Mouse (Mus musculus): ENCODE measurements around the gene Tenm3. TPM values are rescaled to one million over a fixed set of nuclear protein-coding genes. Genes with fewer than 3 reads are reported as not detected.

Tenm3 gene
- polyA plus RNA-seq, 1 experiment from 2014 or later = 36.1 TPM

DNA sequence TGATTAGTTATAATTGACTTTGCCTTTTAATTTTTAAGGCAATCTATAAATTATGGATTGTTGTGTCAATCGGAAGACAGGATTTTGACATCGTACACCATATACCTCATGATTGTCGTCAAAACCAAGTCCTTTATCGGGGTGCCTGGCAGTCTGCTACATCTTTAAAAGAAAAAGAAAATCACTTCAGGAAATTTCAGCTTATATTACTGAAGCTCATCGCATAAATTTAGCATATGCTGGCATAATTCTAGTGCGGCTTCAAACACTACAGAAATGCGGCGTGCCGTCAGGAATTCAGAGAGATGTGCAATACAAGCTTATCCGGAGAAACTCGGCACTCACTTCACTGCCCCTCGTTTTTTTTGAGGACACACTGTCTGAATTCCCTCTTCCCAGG, 332.2 kb downstream of the Tenm3 start:
- Histone ChIP-seq H3K4me2 (ENCODE audit: low read depth) (no peak overlapping the region), H3K27ac (ENCODE audit: low read depth, low read length) (no peak overlapping the region), H3K36me3 (ENCODE audit: control insufficient read depth, insufficient read depth, low read length) (no peaks in the 10 kb centered on the region), H3K9ac (ENCODE audit: low read length) (no peak overlapping the region), H3K4me3 (ENCODE audit: low read depth, low read length) (no peak overlapping the region), H3K4me1 (ENCODE audit: control insufficient read depth, insufficient read depth, low read length) (peaks cover 3% of the 10 kb centered on the region; the same call in 1 of the 2 replicates), H3K27me3 (ENCODE audit: control insufficient read depth, insufficient read depth, low read length) (no peaks in the 10 kb centered on the region), H3K9me3 (ENCODE audit: control insufficient read depth, low read length) (no peaks in the 10 kb centered on the region)
- DNase-seq (ENCODE audit: low spot score) = no peak
- no peak for ATAC-seq (ENCODE audit: insufficient read depth, low FRiP score, low TSS enrichment)
- 92% methylated on average over 12 of the region's 12 CpGs for WGBS

DNA sequence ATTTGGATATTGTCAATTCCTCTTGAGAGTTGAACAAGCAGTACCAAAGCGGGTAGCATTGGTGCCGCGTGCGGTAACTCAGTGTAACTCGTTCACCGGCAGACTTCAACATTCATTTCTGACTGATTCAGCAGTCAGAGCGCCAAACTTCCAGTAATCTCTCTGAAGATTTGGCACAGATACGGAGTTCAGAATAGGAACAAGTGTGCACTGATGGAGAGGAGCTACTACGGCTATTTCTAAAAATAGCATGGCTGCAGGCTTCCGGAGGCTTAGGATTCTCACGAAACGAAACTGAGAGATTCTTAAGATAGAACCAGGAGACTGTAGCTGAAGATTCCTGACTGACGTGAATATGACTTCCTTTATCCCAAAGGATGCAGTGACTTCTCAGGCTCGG, 332.6 kb downstream of the Tenm3 start:
- H3K9me3 ChIP-seq (ENCODE audit: control insufficient read depth, low read length) = no peaks in the 10 kb centered on the region
- no peak overlapping the region for H3K9ac ChIP-seq (ENCODE audit: low read length)
- no peak overlapping the region for H3K4me3 ChIP-seq (ENCODE audit: low read depth, low read length)
- no peaks in the 10 kb centered on the region for H3K27me3 ChIP-seq (ENCODE audit: control insufficient read depth, insufficient read depth, low read length)
- H3K36me3 ChIP-seq (ENCODE audit: control insufficient read depth, insufficient read depth, low read length) = no peaks in the 10 kb centered on the region
- H3K4me1 ChIP-seq (ENCODE audit: control insufficient read depth, insufficient read depth, low read length) = peaks cover 3% of the 10 kb centered on the region; the same call in 1 of the 2 replicates
- WGBS = 94% methylated on average over 14 of the region's 14 CpGs
- H3K27ac ChIP-seq (ENCODE audit: low read depth, low read length) = no peak overlapping the region
- ATAC-seq (ENCODE audit: insufficient read depth, low FRiP score, low TSS enrichment) = no peak
- DNase-seq (ENCODE audit: low spot score) = no peak
- H3K4me2 ChIP-seq (ENCODE audit: low read depth) = no peak overlapping the region

DNA sequence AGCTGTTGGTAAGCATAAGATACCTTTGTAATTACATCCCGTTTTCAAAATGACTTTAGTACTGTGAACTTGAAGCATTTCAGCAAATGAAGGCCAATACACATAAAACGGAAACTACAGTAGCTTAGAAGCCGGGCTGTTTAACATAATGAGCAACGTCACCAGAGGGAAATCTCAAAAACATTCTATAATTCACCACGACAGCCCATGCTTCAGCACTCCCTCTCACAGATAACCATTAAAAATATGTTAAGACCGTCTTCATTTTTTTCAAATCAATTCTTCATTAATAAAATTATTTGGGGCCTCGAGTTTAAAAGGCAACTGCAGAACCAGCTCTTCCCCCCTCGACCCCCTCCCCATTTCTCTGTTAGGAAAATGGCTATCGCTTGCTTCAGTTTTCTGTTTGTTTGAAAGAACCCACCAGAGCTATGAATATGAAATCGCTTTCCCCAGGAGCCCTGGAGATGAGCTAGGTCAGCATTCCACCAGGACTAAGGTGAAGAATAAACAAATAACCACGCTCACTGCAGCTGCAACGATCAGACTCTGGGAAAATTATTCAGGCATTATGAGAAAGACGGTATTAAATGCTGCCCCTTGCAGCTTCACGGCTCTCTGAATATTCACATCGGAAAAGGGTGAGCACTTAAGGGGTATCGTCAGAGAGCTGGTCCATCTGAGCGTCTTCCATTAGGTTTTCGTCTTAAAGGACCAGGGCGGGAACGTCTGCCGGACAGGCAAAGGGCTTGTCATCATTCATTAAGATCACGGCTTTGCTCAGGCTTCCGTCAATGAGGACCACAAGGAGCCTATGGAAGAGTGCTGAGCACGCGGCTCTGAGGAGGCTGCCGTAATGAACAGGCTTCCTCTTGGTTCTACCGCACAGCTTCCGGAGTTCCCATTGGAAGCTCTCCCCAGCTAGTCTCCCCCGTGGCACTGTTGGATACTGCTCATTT, 334.8 kb downstream of the Tenm3 start:
- WGBS = 60% methylated on average over 29 of the region's 29 CpGs
- Histone ChIP-seq H3K9me3 (ENCODE audit: control insufficient read depth, low read length) (no peaks in the 10 kb centered on the region), H3K4me2 (ENCODE audit: low read depth) (peak overlapping the region; percentile 6; the same call in 1 of the 2 replicates), H3K4me3 (ENCODE audit: low read depth, low read length) (no peak overlapping the region), H3K27ac (ENCODE audit: low read depth, low read length) (0 out of 2 replicates have a peak overlapping the region, but pooled peaks have one; percentile 1), H3K36me3 (ENCODE audit: control insufficient read depth, insufficient read depth, low read length) (no peaks in the 10 kb centered on the region), H3K9ac (ENCODE audit: low read length) (no peak overlapping the region), H3K4me1 (ENCODE audit: control insufficient read depth, insufficient read depth, low read length) (peaks cover 3% of the 10 kb centered on the region; the same call in 1 of the 2 replicates), H3K27me3 (ENCODE audit: control insufficient read depth, insufficient read depth, low read length) (no peaks in the 10 kb centered on the region)
- DNase-seq (ENCODE audit: low spot score) = peak; percentile 34
- no peak; the same call in 1 of the 2 replicates for ATAC-seq (ENCODE audit: insufficient read depth, low FRiP score, low TSS enrichment)

GRCm38 (mm10) chr8:48507719-48508501, 335.8 kb downstream of the Tenm3 start:
- Histone ChIP-seq H3K4me1 (ENCODE audit: control insufficient read depth, insufficient read depth, low read length) (peaks cover 3% of the 10 kb centered on the region; the same call in 1 of the 2 replicates), H3K4me3 (ENCODE audit: low read depth, low read length) (no peak overlapping the region), H3K9ac (ENCODE audit: low read length) (no peak overlapping the region), H3K36me3 (ENCODE audit: control insufficient read depth, insufficient read depth, low read length) (no peaks in the 10 kb centered on the region), H3K27ac (ENCODE audit: low read depth, low read length) (no peak overlapping the region), H3K9me3 (ENCODE audit: control insufficient read depth, low read length) (no peaks in the 10 kb centered on the region), H3K4me2 (ENCODE audit: low read depth) (no peak overlapping the region), H3K27me3 (ENCODE audit: control insufficient read depth, insufficient read depth, low read length) (no peaks in the 10 kb centered on the region)
- DNase-seq (ENCODE audit: low spot score) (no peak), ATAC-seq (ENCODE audit: insufficient read depth, low FRiP score, low TSS enrichment) (no peak)
- 74% methylated on average over 10 of the region's 10 CpGs for WGBS

- H3K4me3 ChIP-seq (ENCODE audit: low read depth, low read length) = no peak overlapping the region
- H3K4me1 ChIP-seq (ENCODE audit: control insufficient read depth, insufficient read depth, low read length) = no peaks in the 10 kb centered on the region; the same call in 1 of the 2 replicates
- H3K36me3 ChIP-seq (ENCODE audit: control insufficient read depth, insufficient read depth, low read length) = no peaks in the 10 kb centered on the region
- no peak overlapping the region for H3K9ac ChIP-seq (ENCODE audit: low read length)
- no peak for DNase-seq (ENCODE audit: low spot score)
- 90% methylated on average over 5 of the region's 5 CpGs for WGBS
- H3K27me3 ChIP-seq (ENCODE audit: control insufficient read depth, insufficient read depth, low read length) = no peaks in the 10 kb centered on the region
- H3K9me3 ChIP-seq (ENCODE audit: control insufficient read depth, low read length) = no peaks in the 10 kb centered on the region
- no peak overlapping the region for H3K4me2 ChIP-seq (ENCODE audit: low read depth)
- no peak overlapping the region for H3K27ac ChIP-seq (ENCODE audit: low read depth, low read length)
- ATAC-seq (ENCODE audit: insufficient read depth, low FRiP score, low TSS enrichment) = no peak
Observed at GRCm38 (mm10) chr8:48492491-48492890, 351.3 kb downstream of the Tenm3 start.

- Histone ChIP-seq H3K4me2 (ENCODE audit: low read depth) (no peak overlapping the region), H3K9me3 (ENCODE audit: control insufficient read depth, low read length) (no peaks in the 10 kb centered on the region), H3K27ac (ENCODE audit: low read depth, low read length) (no peak overlapping the region), H3K9ac (ENCODE audit: low read length) (no peak overlapping the region), H3K4me1 (ENCODE audit: control insufficient read depth, insufficient read depth, low read length) (no peaks in the 10 kb centered on the region; the same call in 1 of the 2 replicates), H3K4me3 (ENCODE audit: low read depth, low read length) (no peak overlapping the region), H3K27me3 (ENCODE audit: control insufficient read depth, insufficient read depth, low read length) (no peaks in the 10 kb centered on the region), H3K36me3 (ENCODE audit: control insufficient read depth, insufficient read depth, low read length) (no peaks in the 10 kb centered on the region)
- no peak for DNase-seq (ENCODE audit: low spot score)
- 90% methylated on average over 6 of the region's 6 CpGs for WGBS
- ATAC-seq (ENCODE audit: insufficient read depth, low FRiP score, low TSS enrichment) = no peak
Observed at GRCm38 (mm10) chr8:48490635-48491165, 353.1 kb downstream of the Tenm3 start.

GRCm38 (mm10) chr8:48489936-48490634, 353.7 kb downstream of the Tenm3 start:
- ATAC-seq (ENCODE audit: insufficient read depth, low FRiP score, low TSS enrichment) (no peak), DNase-seq (ENCODE audit: low spot score) (no peak)
- no peaks in the 10 kb centered on the region; the same call in 1 of the 2 replicates for H3K4me1 ChIP-seq (ENCODE audit: control insufficient read depth, insufficient read depth, low read length)
- H3K4me2 ChIP-seq (ENCODE audit: low read depth) = no peak overlapping the region
- whole genome bisulfite sequencing = 86% methylated on average over 18 of the region's 18 CpGs
- H3K36me3 ChIP-seq (ENCODE audit: control insufficient read depth, insufficient read depth, low read length) = no peaks in the 10 kb centered on the region
- no peak overlapping the region for H3K4me3 ChIP-seq (ENCODE audit: low read depth, low read length)
- no peak overlapping the region for H3K9ac ChIP-seq (ENCODE audit: low read length)
- no peak overlapping the region for H3K27ac ChIP-seq (ENCODE audit: low read depth, low read length)
- H3K27me3 ChIP-seq (ENCODE audit: control insufficient read depth, insufficient read depth, low read length) = no peaks in the 10 kb centered on the region
- no peaks in the 10 kb centered on the region for H3K9me3 ChIP-seq (ENCODE audit: control insufficient read depth, low read length)

GRCm38 (mm10) chr8:48489417-48489816, 354.3 kb downstream of the Tenm3 start:
- no peaks in the 10 kb centered on the region for H3K27me3 ChIP-seq (ENCODE audit: control insufficient read depth, insufficient read depth, low read length)
- no peak overlapping the region for H3K4me3 ChIP-seq (ENCODE audit: low read depth, low read length)
- no peaks in the 10 kb centered on the region for H3K9me3 ChIP-seq (ENCODE audit: control insufficient read depth, low read length)
- no peaks in the 10 kb centered on the region; the same call in 1 of the 2 replicates for H3K4me1 ChIP-seq (ENCODE audit: control insufficient read depth, insufficient read depth, low read length)
- H3K4me2 ChIP-seq (ENCODE audit: low read depth) = no peak overlapping the region
- no peak overlapping the region for H3K9ac ChIP-seq (ENCODE audit: low read length)
- no peak for DNase-seq (ENCODE audit: low spot score)
- no peak for ATAC-seq (ENCODE audit: insufficient read depth, low FRiP score, low TSS enrichment)
- no peak overlapping the region for H3K27ac ChIP-seq (ENCODE audit: low read depth, low read length)
- WGBS = 87% methylated on average over 4 of the region's 4 CpGs
- no peaks in the 10 kb centered on the region for H3K36me3 ChIP-seq (ENCODE audit: control insufficient read depth, insufficient read depth, low read length)
